Mouse (Mus musculus) MEL (cell line): ENCODE data around the gene Cldn3. TPM values are rescaled to one million over a fixed set of nuclear protein-coding genes. Genes with fewer than 3 reads are reported as not detected.

Experiments used
- DNase-seq: peaks from one replicate; pipeline ENCODE4 v3.0.0; 2011; ENCODE audit warnings: low read depth, low spot score
- H3K27ac ChIP-seq: 2 replicates; pipeline ENCODE4 v1.5.1; 2012; ENCODE audit warnings: low read depth, mild to moderate bottlenecking, control low read depth, low read length, moderate library complexity; ENCODE audit not compliant: control insufficient read depth
- H3K27me3 ChIP-seq, 2 experiments: fragments of 150-350 bp in 1 of 2; sonication (generic) in 1 of 2; 2 replicates each; pipeline ENCODE4 v1.6.1; 2012; ENCODE audit warnings: low read length in 2 of 2, mild to moderate bottlenecking in 2 of 2, improper control_type of control experiment in 1 of 2, moderate library complexity in 1 of 2; ENCODE audit not compliant: insufficient read depth in 2 of 2, control insufficient read depth in 1 of 2
- H3K36me3 ChIP-seq, 2 experiments: 2 replicates each; pipeline ENCODE4 v1.6.1; 2012 to 2014; ENCODE audit warnings: low read length in 2 of 2, improper control_type of control experiment in 1 of 2, inconsistent platforms in 1 of 2, mild to moderate bottlenecking in 1 of 2; ENCODE audit not compliant: insufficient read depth in 2 of 2, control insufficient read depth in 1 of 2
- H3K4me1 ChIP-seq, 2 experiments: fragments of 150-350 bp in 1 of 2; sonication (generic) in 1 of 2; 2 replicates each; pipeline ENCODE4 v1.6.1; 2012; ENCODE audit warnings: low read length in 2 of 2, improper control_type of control experiment in 1 of 2, mild to moderate bottlenecking in 1 of 2; ENCODE audit not compliant: insufficient read depth in 2 of 2, control insufficient read depth in 1 of 2
- H3K4me3 ChIP-seq, 2 experiments: fragments of 150-350 bp in 1 of 2; sonication (generic) in 1 of 2; 2 replicates each; pipeline ENCODE4 v1.5.1; 2012; ENCODE audit warnings: low read depth in 2 of 2, low read length in 2 of 2, mild to moderate bottlenecking in 2 of 2, moderate library complexity in 2 of 2, control low read depth in 1 of 2, improper control_type of control experiment in 1 of 2; ENCODE audit not compliant: control insufficient read depth in 1 of 2, insufficient read depth in 1 of 2
- H3K79me2 ChIP-seq: 2 replicates; pipeline ENCODE4 v1.6.1; 2012; ENCODE audit warnings: mild to moderate bottlenecking, low read length, moderate library complexity; ENCODE audit not compliant: control insufficient read depth, poor library complexity, insufficient read depth
- H3K9ac ChIP-seq: 2 replicates; pipeline ENCODE4 v1.6.1; 2012; ENCODE audit warnings: low read depth, mild to moderate bottlenecking, control low read depth, low read length, moderate library complexity; ENCODE audit not compliant: control insufficient read depth, poor library complexity, severe bottlenecking
- H3K9me3 ChIP-seq: fragments of 150-350 bp; sonication (generic); replicated peaks from 2 replicates; pipeline ENCODE4 v1.6.1; 2012; ENCODE audit warnings: mild to moderate bottlenecking, low read length, improper control_type of control experiment, moderate library complexity; ENCODE audit not compliant: insufficient read depth
- CHD1 ChIP-seq: IDR thresholded peaks from 2 replicates; pipeline ENCODE4 v1.6.1; 2012; ENCODE audit warnings: low read depth, mild to moderate bottlenecking, inconsistent platforms, low read length, improper control_type of control experiment
- CHD2 ChIP-seq: IDR thresholded peaks from 2 replicates; pipeline ENCODE4 v1.6.1; 2011; ENCODE audit warnings: low read length, improper control_type of control experiment
- CTCF ChIP-seq, 3 experiments: IDR thresholded peaks in 2 of 3; conservative IDR thresholded peaks in 1 of 3; 2 replicates each; pipeline ENCODE4 v1.5.1; 2011 to 2012; ENCODE audit warnings: low read length in 3 of 3, low read depth in 2 of 3, mild to moderate bottlenecking in 2 of 3, improper control_type of control experiment in 1 of 3, inconsistent platforms in 1 of 3, mixed read lengths in 1 of 3, moderate library complexity in 1 of 3; ENCODE audit not compliant: control insufficient read depth in 1 of 3, insufficient read depth in 1 of 3, poor library complexity in 1 of 3, severe bottlenecking in 1 of 3
- E2F4 ChIP-seq: IDR thresholded peaks from 2 replicates; pipeline ENCODE4 v1.6.1; 2011; ENCODE audit warnings: low read depth, low read length, improper control_type of control experiment, borderline replicate concordance
- ELF1 ChIP-seq: IDR thresholded peaks from 2 replicates; pipeline ENCODE4 v1.6.1; 2014; ENCODE audit warnings: low read depth, mild to moderate bottlenecking, inconsistent platforms, low read length, improper control_type of control experiment, moderate library complexity
- EP300 ChIP-seq, 2 experiments: IDR thresholded peaks; 2 replicates each; pipeline ENCODE4 v1.6.1; 2011; ENCODE audit warnings: improper control_type of control experiment in 2 of 2, low read length in 2 of 2, low read depth in 1 of 2, mild to moderate bottlenecking in 1 of 2
- ETS1 ChIP-seq: IDR thresholded peaks from 2 replicates; pipeline ENCODE4 v1.6.1; 2012; ENCODE audit warnings: low read depth, mild to moderate bottlenecking, inconsistent platforms, low read length, improper control_type of control experiment, moderate library complexity
- GABPA ChIP-seq: IDR thresholded peaks from 2 replicates; pipeline ENCODE4 v1.6.1; 2012; ENCODE audit warnings: low read depth, mild to moderate bottlenecking, inconsistent platforms, low read length, improper control_type of control experiment, moderate library complexity
- GATA1 ChIP-seq: IDR thresholded peaks from 2 replicates; pipeline ENCODE4 v1.6.1; 2011; ENCODE audit warnings: low read depth, low read length, improper control_type of control experiment
- JUND ChIP-seq: IDR thresholded peaks from 2 replicates; pipeline ENCODE4 v1.6.1; 2011; ENCODE audit warnings: low read depth, mild to moderate bottlenecking, improper control_type of control experiment, low read length
- MXI1 ChIP-seq: IDR thresholded peaks from 2 replicates; pipeline ENCODE4 v1.6.1; 2011; ENCODE audit warnings: mild to moderate bottlenecking, low read depth, low read length, improper control_type of control experiment
- POLR2AphosphoS2 ChIP-seq: IDR thresholded peaks from 2 replicates; pipeline ENCODE4 v1.6.1; 2011; ENCODE audit warnings: low read length, improper control_type of control experiment
- POLR2AphosphoS5 ChIP-seq: IDR thresholded peaks from 2 replicates; pipeline ENCODE4 v1.6.1; 2012; ENCODE audit warnings: low read depth, borderline replicate concordance, mild to moderate bottlenecking, inconsistent platforms, low read length, moderate library complexity, mixed read lengths
- RAD21 ChIP-seq: IDR thresholded peaks from 2 replicates; pipeline ENCODE4 v1.6.1; 2011; ENCODE audit warnings: mild to moderate bottlenecking, low read depth, low read length, improper control_type of control experiment
- SIN3A ChIP-seq: IDR thresholded peaks from 2 replicates; pipeline ENCODE4 v1.6.1; 2012; ENCODE audit warnings: low read length, improper control_type of control experiment, inconsistent platforms
- TCF12 ChIP-seq: IDR thresholded peaks from 2 replicates; pipeline ENCODE4 v1.6.1; 2014; ENCODE audit warnings: low read depth, mild to moderate bottlenecking, inconsistent platforms, low read length, improper control_type of control experiment, moderate library complexity
- USF1 ChIP-seq: IDR thresholded peaks from 2 replicates; pipeline ENCODE4 v1.6.1; 2014; ENCODE audit warnings: low read depth, mild to moderate bottlenecking, inconsistent platforms, low read length, improper control_type of control experiment, moderate library complexity
- USF2 ChIP-seq, 2 experiments: IDR thresholded peaks; 2 replicates each; pipeline ENCODE4 v1.6.1; 2011 to 2012; ENCODE audit warnings: improper control_type of control experiment in 2 of 2, low read length in 2 of 2, borderline replicate concordance in 1 of 2, inconsistent platforms in 1 of 2, low read depth in 1 of 2, mild to moderate bottlenecking in 1 of 2; ENCODE audit not compliant: insufficient read depth in 1 of 2
- ZC3H11A ChIP-seq: IDR thresholded peaks from 2 replicates; pipeline ENCODE4 v1.6.1; 2012; ENCODE audit warnings: low read depth, mild to moderate bottlenecking, inconsistent platforms, low read length, improper control_type of control experiment
- ZKSCAN1 ChIP-seq: IDR thresholded peaks from 2 replicates; pipeline ENCODE4 v1.6.1; 2012; ENCODE audit warnings: low read depth, mild to moderate bottlenecking, inconsistent platforms, low read length, improper control_type of control experiment, moderate library complexity
- polyA plus RNA-seq, 2 experiments: library from polyadenylated mRNA; stranded (reverse) in 1 of 2; unstranded in 1 of 2; fragments of >175 nt in 1 of 2; fragments of >200 nt in 1 of 2; gene quantifications; 2 replicates each; pipeline versions ENCODE4 v1.2.1 to v1.2.4; 2012; ENCODE audit warnings: low replicate concordance in 2 of 2, low read depth in 1 of 2; ENCODE audit not compliant: insufficient read length in 2 of 2, insufficient read depth in 1 of 2, missing spikeins in 1 of 2
- total RNA-seq: library from RNA; depleted of rRNA; stranded (reverse); fragments of 300-350 nt; gene quantifications from 2 replicates; pipeline ENCODE4 v1.2.3, GENCODE M21; 2012; rRNA removed

Cldn3 gene
- total RNA-seq, result not detected in 2 replicates
- 1 to 10 TPM in 1 of 2 experiments, not detected in 1; 1.1 TPM for polyA plus RNA-seq

DNA sequence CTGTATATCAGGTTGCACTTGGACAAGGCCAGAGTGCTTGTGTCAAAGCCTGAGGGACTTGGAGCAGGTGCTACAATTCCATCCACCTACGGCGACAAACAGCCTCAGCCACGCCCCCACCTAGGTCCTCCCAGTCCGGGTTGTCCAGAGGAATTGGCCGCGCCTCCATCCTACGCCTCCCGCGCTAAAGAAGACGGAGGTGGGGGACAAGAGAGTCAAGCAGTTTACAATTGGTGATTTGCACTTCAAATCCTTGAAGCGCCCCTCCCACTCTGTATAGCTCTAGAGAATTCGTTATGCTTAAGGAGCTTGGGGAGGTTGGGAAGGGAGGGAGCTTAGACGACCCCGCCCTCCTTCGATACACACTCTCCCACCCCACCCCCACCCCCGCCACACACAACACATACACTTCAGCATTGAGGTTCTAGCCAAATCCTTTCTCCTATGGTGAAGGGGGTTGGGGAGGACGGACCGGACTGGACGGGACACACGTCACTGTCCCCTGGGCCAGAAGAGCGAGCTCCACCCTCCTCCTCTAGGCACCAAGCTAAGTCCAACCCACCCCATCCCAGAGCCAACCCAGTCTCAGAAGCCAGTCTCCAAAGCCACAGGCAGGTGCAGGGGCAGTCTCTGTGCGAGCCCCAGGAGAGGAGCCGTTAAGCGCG is at the start of gene Cldn3:
Gene Cldn3 (plus strand): TSS at position 582 of the 665 bp plus-strand sequence.
- DNase-seq, result no peak
- H3K79me2 ChIP-seq, result no peaks in the 10 kb centered on the region
- no peak within 1 kb of the TSS for H3K9ac ChIP-seq
- H3K4me3 ChIP-seq, result no peak within 1 kb of the TSS
- H3K36me3 ChIP-seq, result no peaks in the 10 kb centered on the region; a peak in 1 of 4 replicates
- peaks cover 9 to 23% of the 10 kb centered on the region in 2 experiments for H3K27me3 ChIP-seq
- no peaks in the 10 kb centered on the region for H3K9me3 ChIP-seq
- TF ChIP-seq CHD2 (no peak), GABPA (no peak), E2F4 (no peak), CHD1 (no peak), MXI1 (no peak), USF2 (IDR thresholded peaks at IDR 0.05; ENCODE audit: borderline replicate concordance in 1 of 2, insufficient read depth in 1 of 2, low read depth in 1 of 2, low read length in 2 of 2) (no peak), ZC3H11A (no peak), RAD21 (no peak), ELF1 (no peak), GATA1 (no peak), ETS1 (no peak), JUND (no peak), USF1 (no peak), EP300 (IDR thresholded peaks at IDR 0.05; ENCODE audit: low read depth in 1 of 2, low read length in 2 of 2) (no peak), POLR2AphosphoS5 (no peak), ZKSCAN1 (no peak), POLR2AphosphoS2 (no peak), TCF12 (no peak), SIN3A (no peak), CTCF (IDR thresholded peaks at IDR 0.05 in 2 of 3, conservative IDR thresholded peaks at IDR 0.05 in 1 of 3; ENCODE audit: control insufficient read depth in 1 of 3, insufficient read depth in 1 of 3, low read depth in 2 of 3, low read length in 3 of 3, poor library complexity in 1 of 3, severe bottlenecking in 1 of 3) (no peak)
- no peak within 1 kb of the TSS for H3K27ac ChIP-seq
- H3K4me1 ChIP-seq, result 0 out of 4 replicates have a peak, but pooled peaks cover 0 to 7% of the 10 kb centered on the region in 2 experiments
